32 mouse cellular contexts compared by ENCODE assay signal in the genomic region with DNA sequence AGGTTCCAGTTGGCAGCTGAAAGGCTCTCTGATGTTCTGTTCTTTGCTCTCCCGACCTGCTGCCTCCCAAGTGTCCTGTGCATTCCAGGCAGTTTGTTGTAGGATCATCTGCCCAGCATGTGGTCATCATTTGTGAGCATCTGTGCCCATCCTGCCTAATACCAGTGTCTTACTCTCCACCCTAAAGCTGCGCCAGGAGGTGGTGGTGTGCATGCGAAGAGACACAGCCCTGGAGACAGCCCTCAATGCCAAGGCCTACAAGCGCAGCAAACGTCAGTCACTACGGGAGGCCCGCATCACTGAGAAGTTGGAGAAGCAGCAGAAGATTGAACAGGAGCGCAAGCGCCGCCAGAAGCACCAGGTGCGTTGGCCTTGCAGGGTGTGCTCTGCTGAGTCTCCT. TPM values are rescaled to one million over a fixed set of nuclear protein-coding genes. Genes with fewer than 3 reads are reported as not detected.
DNase-seq lines count a peak whose midpoint lies in the region; ATAC-seq lines count a peak whose summit lies in the region.
"Had no signal": no experiment of that assay in that cellular context is flagged by ENCODE, and none has a peak within 500 bp of the region (broad histone marks: within the 10 kb centered on the region; RNA-seq: fewer than 3 reads in every experiment).

No protein-coding gene starts in this region.

- H3K9me3 ChIP-seq in hindbrain, embryonic 12.5 days (replicated peaks), result no peaks in the 10 kb centered on the region
- H3K9me3 ChIP-seq: embryonic facial prominence, embryonic 12.5 days; embryonic facial prominence, embryonic 15.5 days; forebrain, embryonic 12.5 days; G1E; heart, embryonic 12.5 days; heart, embryonic 15.5 days; hindbrain, embryonic 10.5 days; kidney, embryonic 15.5 days had no signal

- H3K27me3 ChIP-seq in hindbrain, embryonic 12.5 days, result no peaks in the 10 kb centered on the region
- H3K27me3 ChIP-seq: CH12.LX; embryonic facial prominence, embryonic 12.5 days; embryonic facial prominence, embryonic 15.5 days; forebrain, embryonic 12.5 days; heart, embryonic 12.5 days; heart, embryonic 15.5 days; kidney, embryonic 15.5 days; Patski had no signal

- no peak overlapping the region for H3K27ac ChIP-seq in hindbrain, embryonic 12.5 days
- H3K27ac ChIP-seq: embryonic facial prominence, embryonic 12.5 days; embryonic facial prominence, embryonic 15.5 days; forebrain, embryonic 12.5 days; heart, embryonic 15.5 days; hindbrain, embryonic 10.5 days; hindbrain, embryonic 14.5 days; hindbrain, postnatal 0 days; kidney, embryonic 15.5 days had no signal

- H3K4me3 ChIP-seq in hindbrain, embryonic 12.5 days, result no peak overlapping the region
- H3K4me3 ChIP-seq: embryonic facial prominence, embryonic 12.5 days; embryonic facial prominence, embryonic 15.5 days; erythroblast, embryonic 14.5 days; forebrain, embryonic 12.5 days; heart, embryonic 12.5 days; heart, embryonic 15.5 days; hindbrain, embryonic 10.5 days; kidney, embryonic 15.5 days had no signal

- peaks cover 98% of the 10 kb centered on the region for H3K36me3 ChIP-seq in hindbrain, embryonic 12.5 days

- H3K4me2 ChIP-seq in hindbrain, embryonic 12.5 days (replicated peaks), result no peak overlapping the region
- H3K4me2 ChIP-seq: embryonic facial prominence, embryonic 12.5 days; embryonic facial prominence, embryonic 15.5 days; forebrain, embryonic 12.5 days; heart, embryonic 12.5 days; heart, embryonic 15.5 days; hindbrain, embryonic 14.5 days; kidney, embryonic 15.5 days had no signal

- peaks cover 5% of the 10 kb centered on the region; the same call in 1 of the 2 replicates for H3K4me1 ChIP-seq in hindbrain, embryonic 12.5 days
- H3K4me1 ChIP-seq: embryonic facial prominence, embryonic 15.5 days; forebrain, embryonic 12.5 days; hindbrain, embryonic 10.5 days; kidney, embryonic 15.5 days had no signal

- DNase-seq in cerebellum, adult 11-12 months, result peak; percentile 67
- DNase-seq in cerebellum, postnatal 4 days (ENCODE audit: low spot score in 2 of 2), result no peak
- peak; percentile 59 to 61 for DNase-seq in cerebellum, adult 18-20 months
- peak; percentile 73 for DNase-seq in cerebellum, adult 9-10 months
- peak; percentile 63 to 67 for DNase-seq in cerebellum, postnatal 25 days
- no peak for DNase-seq in thymus, postnatal 0 days (ENCODE audit: low spot score)
- DNase-seq: adrenal gland, postnatal 10 days; adrenal gland, postnatal 36 days; B cell, adult 2 months; gastrocnemius, postnatal 10 days; heart, adult 11 months; heart, postnatal 10 days; heart, postnatal 36 days; kidney, adult 11 months; kidney, adult 8-10 months had no signal

- ATAC-seq in erythroblast, adult 5-6 weeks (replicated peaks; ENCODE audit: low FRiP score, poor library complexity, severe bottlenecking), result no peak
- ATAC-seq in hindbrain, embryonic 12.5 days (ENCODE audit: low FRiP score), result no peak
- ATAC-seq: forebrain, embryonic 16.5 days; hindbrain, postnatal 0 days; inflammation-experienced regulatory T-cells, adult 6 months; Patski had no signal

- H3K9ac ChIP-seq in hindbrain, embryonic 12.5 days, result no peak overlapping the region
- H3K9ac ChIP-seq: embryonic facial prominence, embryonic 12.5 days; embryonic facial prominence, embryonic 15.5 days; forebrain, embryonic 12.5 days; heart, embryonic 12.5 days; heart, embryonic 15.5 days; hindbrain, embryonic 14.5 days; kidney, embryonic 15.5 days had no signal

- 97% methylated on average over 11 of the region's 11 CpGs for WGBS in hindbrain, embryonic 12.5 days

RNA-seq across cellular contexts. Expression of a gene that starts 23.1 kb away (rescaled TPM):
- 18.4 and 19.6 TPM in 2 replicates for total RNA-seq in erythroblast, adult 5-6 weeks (2015; ENCODE audit: low replicate concordance)
- total RNA-seq in erythroblast, adult 5-6 weeks (2017; ENCODE audit: low replicate concordance), result 25.8 and 33.6 TPM in 2 replicates
- 173 and 181 TPM in 2 replicates for polyA plus RNA-seq in hindbrain, embryonic 12.5 days (2016; fragmentation: Nextera tagmentation; extraction: Ambion mirVana)
- 62.3 and 71.5 TPM in 2 replicates for polyA plus RNA-seq in thymus, postnatal 0 days (2015; fragmentation: Nextera tagmentation; extraction: Ambion mirVana)

RNA-seq across cellular contexts. Expression of a gene that starts 46.4 kb away (rescaled TPM):
- 1.3 and 2.3 TPM in 2 replicates for total RNA-seq in erythroblast, adult 5-6 weeks (2015; ENCODE audit: low replicate concordance)
- 2.6 and 5.7 TPM in 2 replicates for total RNA-seq in erythroblast, adult 5-6 weeks (2017; ENCODE audit: low replicate concordance)
- 19.4 and 21.5 TPM in 2 replicates for polyA plus RNA-seq in hindbrain, embryonic 12.5 days (2016; fragmentation: Nextera tagmentation; extraction: Ambion mirVana)
- polyA plus RNA-seq in thymus, postnatal 0 days (2015; fragmentation: Nextera tagmentation; extraction: Ambion mirVana), result 26.8 and 27.2 TPM in 2 replicates

RNA-seq across cellular contexts. Expression of a gene that starts 46.5 kb away (rescaled TPM):
- total RNA-seq in erythroblast, adult 5-6 weeks (2015; ENCODE audit: low replicate concordance), result 11.1 and 16.7 TPM in 2 replicates
- total RNA-seq in erythroblast, adult 5-6 weeks (2017; ENCODE audit: low replicate concordance), result 16.2 and 17.0 TPM in 2 replicates
- 56.5 and 61.0 TPM in 2 replicates for polyA plus RNA-seq in hindbrain, embryonic 12.5 days (2016; fragmentation: Nextera tagmentation; extraction: Ambion mirVana)
- polyA plus RNA-seq in thymus, postnatal 0 days (2015; fragmentation: Nextera tagmentation; extraction: Ambion mirVana), result 28.8 and 30.9 TPM in 2 replicates

Comparison
In these comparisons a context has a peak if more than half of its experiments do, and no peak if none do; other contexts are left out.
1. DNase-seq: peak in cerebellum, adult 11-12 months (single experiment), cerebellum, adult 18-20 months (2 of 2), cerebellum, adult 9-10 months (single experiment) and cerebellum, postnatal 25 days (2 of 2); none in cerebellum, postnatal 4 days (0 of 2) and thymus, postnatal 0 days (single experiment).